Mouse (Mus musculus) forebrain, embryonic 16.5 days (tissue): ENCODE results near the gene 2310057M21Rik. TPM values are rescaled to one million over a fixed set of nuclear protein-coding genes. Genes with fewer than 3 reads are reported as not detected.

Source experiments
- ATAC-seq: fragments of 200-750 bp; cut with Nextera tagmentation; 2 replicates; pipeline ENCODE4 v1.8.0; 2017; ENCODE audit warnings: mild to moderate bottlenecking, moderate library complexity
- H3K27ac ChIP-seq: fragments of 300-500 bp; sonication (generic); 2 replicates; pipeline ENCODE4 v1.5.1; 2014; ENCODE audit warnings: low read length, control low read depth
- H3K27me3 ChIP-seq: fragments of 300-500 bp; sonication (generic); replicated peaks from 2 replicates; pipeline ENCODE4 v1.6.1; 2014; ENCODE audit warnings: low read length; ENCODE audit not compliant: control insufficient read depth, insufficient read depth
- H3K36me3 ChIP-seq: fragments of 300-500 bp; sonication (generic); 2 replicates; pipeline ENCODE4 v1.6.1; 2014; ENCODE audit not compliant: control insufficient read depth, insufficient read depth
- H3K4me1 ChIP-seq: fragments of 300-500 bp; sonication (generic); replicated peaks from 2 replicates; pipeline ENCODE4 v1.6.1; 2014; ENCODE audit warnings: low read length; ENCODE audit not compliant: control insufficient read depth, insufficient read depth
- H3K4me2 ChIP-seq: fragments of 300-500 bp; sonication (generic); 2 replicates; pipeline ENCODE4 v1.6.1; 2014; ENCODE audit warnings: mild to moderate bottlenecking, low read length, control low read depth
- H3K4me3 ChIP-seq: fragments of 300-500 bp; sonication (generic); replicated peaks from 2 replicates; pipeline ENCODE4 v1.5.1; 2014; ENCODE audit warnings: mild to moderate bottlenecking, low read length, control low read depth
- H3K9ac ChIP-seq: fragments of 300-500 bp; sonication (generic); replicated peaks from 2 replicates; pipeline ENCODE4 v1.6.1; 2014; ENCODE audit warnings: low read depth, low read length, control low read depth
- H3K9me3 ChIP-seq: fragments of 300-500 bp; sonication (generic); 2 replicates; pipeline ENCODE4 v1.6.1; 2016; ENCODE audit warnings: low read length; ENCODE audit not compliant: control insufficient read depth
- WGBS: fragments of 180-500 bp; shearing (Covaris S2); extraction: QIAGEN DNeasy Blood & Tissue Kit; methylation state at CpG from one replicate; pipeline ENCODE4 v1.1.7; 2014; 5-methylcytosine and 5-hydroxymethylcytosine counted together
- polyA plus RNA-seq: library from polyadenylated mRNA; unstranded; fragments of >200 nt; fragmentation: Nextera tagmentation; extraction: Ambion mirVana; gene quantifications from 2 replicates; pipeline ENCODE4 v1.2.1, GENCODE M21; 2015

2310057M21Rik gene
- polyA plus RNA-seq, 1 experiment from 2014 or later, result 26.1 TPM

DNA sequence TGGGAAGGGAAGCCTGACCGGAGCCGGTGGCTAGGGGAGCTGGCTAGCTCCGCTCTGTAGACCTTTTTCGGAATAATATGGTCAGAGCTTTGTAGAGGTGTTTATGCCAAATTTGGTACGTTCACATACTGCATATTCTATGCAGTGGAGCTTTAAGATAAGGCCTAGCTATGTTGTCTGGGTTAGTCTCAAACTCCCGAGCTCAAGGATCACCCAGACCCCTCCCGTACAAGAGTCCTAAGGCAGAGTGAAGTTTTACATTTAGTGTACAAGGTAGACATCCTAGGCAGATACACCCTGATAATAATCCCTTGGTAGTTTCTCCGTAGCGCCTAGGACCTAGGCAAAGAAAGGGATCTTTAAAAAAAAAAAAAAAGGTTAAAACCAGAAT lies 8.9 kb upstream of the 2310057M21Rik start:
- ATAC-seq, result no peak; the same call in 1 of the 2 replicates
- Histone ChIP-seq H3K27me3 (no peaks in the 10 kb centered on the region), H3K9me3 (no peaks in the 10 kb centered on the region), H3K4me2 (peak overlapping the region; percentile 92), H3K27ac (peak overlapping the region; percentile 80), H3K9ac (peak overlapping the region; percentile 98), H3K4me1 (peaks cover 6% of the 10 kb centered on the region; the same call in 1 of the 2 replicates), H3K36me3 (no peaks in the 10 kb centered on the region), H3K4me3 (peak overlapping the region; percentile 91)
- 5% methylated on average over 9 of the region's 9 CpGs for WGBS

DNA sequence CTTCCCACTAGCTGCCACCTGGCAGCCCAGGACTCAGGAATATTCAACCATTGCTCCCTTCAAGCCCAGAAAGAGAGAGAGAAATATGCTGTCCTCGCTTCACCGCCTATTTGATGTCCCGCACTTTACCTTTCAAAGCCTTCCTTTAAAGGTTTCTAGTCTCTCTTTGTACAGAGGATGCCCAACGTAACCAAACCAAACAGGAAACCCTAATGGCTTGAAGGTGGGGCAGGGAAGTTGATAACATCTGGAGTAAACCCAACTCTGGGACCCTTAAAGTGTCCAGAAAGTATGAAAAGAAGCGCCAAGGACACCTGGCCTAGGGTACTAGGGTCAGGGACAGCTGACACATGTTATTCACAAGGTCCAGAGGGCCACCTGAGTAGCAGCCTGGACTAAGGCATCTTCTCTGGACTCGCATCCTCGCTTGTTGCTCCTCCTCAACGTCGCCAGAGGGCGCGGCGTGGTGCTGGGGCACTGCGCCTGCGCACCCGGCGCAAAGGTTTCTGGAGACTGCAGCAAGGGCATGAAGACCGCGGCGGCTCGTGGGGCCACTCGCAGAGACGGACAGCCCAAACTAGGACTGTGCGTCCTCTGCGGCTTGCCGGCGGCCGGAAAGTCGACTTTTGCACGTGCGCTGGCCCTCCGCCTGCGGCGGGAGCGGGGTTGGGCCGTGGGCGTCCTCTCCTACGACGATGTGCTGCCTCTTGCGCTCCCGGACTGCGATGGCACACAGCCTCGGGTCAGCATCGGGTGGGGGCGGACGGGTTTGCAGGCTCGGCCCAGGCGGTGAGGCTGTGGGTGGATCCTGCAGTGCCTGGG lies 8.3 kb upstream of the 2310057M21Rik start, which contains the start of gene Pstk:
Pstk (plus strand) TSS at position 494 of the 822 bp plus-strand sequence.
- ATAC-seq, result peak; percentile 95
- H3K9me3 ChIP-seq, result no peaks in the 10 kb centered on the region
- H3K4me1 ChIP-seq, result peaks cover 6% of the 10 kb centered on the region; the same call in 1 of the 2 replicates
- H3K4me2 ChIP-seq, result peak within 1 kb of the TSS; percentile 92
- H3K36me3 ChIP-seq, result no peaks in the 10 kb centered on the region
- H3K9ac ChIP-seq, result peak within 1 kb of the TSS; percentile 98
- peak within 1 kb of the TSS; percentile 91 for H3K4me3 ChIP-seq
- H3K27me3 ChIP-seq, result no peaks in the 10 kb centered on the region
- H3K27ac ChIP-seq, result peak within 1 kb of the TSS; percentile 80
- WGBS, result 6% methylated on average over 47 of the region's 47 CpGs

DNA sequence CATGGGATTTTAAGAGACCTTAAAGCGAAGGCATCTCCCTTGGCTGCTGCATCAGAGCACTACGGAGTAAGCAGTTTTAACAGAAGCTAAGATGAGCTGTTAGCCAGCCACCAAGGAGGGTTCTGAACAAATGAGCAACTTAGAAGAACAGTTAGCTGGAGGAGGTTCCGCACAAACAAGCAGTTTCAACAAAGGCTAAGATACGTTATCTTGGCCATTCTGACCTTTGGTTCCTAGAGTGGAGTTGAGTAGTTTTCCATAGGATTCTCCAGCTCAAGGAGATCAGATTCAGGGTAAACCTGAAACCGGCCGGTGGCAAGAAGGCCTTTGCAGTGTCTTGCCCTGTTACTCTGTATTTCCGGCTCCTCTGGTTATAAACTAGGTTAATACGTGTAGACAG lies 1.6 kb upstream of the 2310057M21Rik start:
- Histone ChIP-seq H3K4me1 (peaks cover 15% of the 10 kb centered on the region), H3K4me3 (no peak overlapping the region), H3K36me3 (no peaks in the 10 kb centered on the region), H3K27ac (no peak overlapping the region), H3K4me2 (no peak overlapping the region), H3K9ac (no peak overlapping the region), H3K9me3 (no peaks in the 10 kb centered on the region), H3K27me3 (no peaks in the 10 kb centered on the region)
- ATAC-seq, result no peak
- WGBS, result 95% methylated on average over 8 of the region's 8 CpGs

DNA sequence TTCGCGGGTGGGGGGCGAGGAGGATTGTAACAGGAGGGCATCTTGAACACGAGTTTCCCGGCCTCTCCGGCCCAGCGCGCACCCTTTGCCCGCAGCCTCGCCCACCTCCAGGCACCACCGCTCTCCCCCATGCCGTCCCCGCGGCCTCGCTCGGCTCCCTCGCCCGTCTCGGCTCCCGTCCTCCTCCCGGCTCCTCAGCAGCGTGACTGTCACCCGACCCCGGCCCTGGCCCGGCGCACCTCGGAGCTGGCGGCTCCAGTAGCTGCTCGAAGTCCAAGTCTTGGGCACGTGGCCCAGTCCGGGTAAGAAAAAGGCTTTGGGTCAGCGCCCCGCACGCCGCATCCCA lies 317 bp downstream of the 2310057M21Rik start:
- Histone ChIP-seq H3K27ac (peak overlapping the region; percentile 72), H3K4me3 (peak overlapping the region; percentile 72), H3K9me3 (no peaks in the 10 kb centered on the region), H3K27me3 (no peaks in the 10 kb centered on the region), H3K4me1 (peaks cover 15% of the 10 kb centered on the region), H3K9ac (peak overlapping the region; percentile 83), H3K36me3 (peaks cover 4% of the 10 kb centered on the region; the same call in 1 of the 2 replicates), H3K4me2 (peak overlapping the region; percentile 89)
- ATAC-seq, result peak; percentile 82
- under 1% methylated on average over 35 of the region's 35 CpGs for WGBS

DNA sequence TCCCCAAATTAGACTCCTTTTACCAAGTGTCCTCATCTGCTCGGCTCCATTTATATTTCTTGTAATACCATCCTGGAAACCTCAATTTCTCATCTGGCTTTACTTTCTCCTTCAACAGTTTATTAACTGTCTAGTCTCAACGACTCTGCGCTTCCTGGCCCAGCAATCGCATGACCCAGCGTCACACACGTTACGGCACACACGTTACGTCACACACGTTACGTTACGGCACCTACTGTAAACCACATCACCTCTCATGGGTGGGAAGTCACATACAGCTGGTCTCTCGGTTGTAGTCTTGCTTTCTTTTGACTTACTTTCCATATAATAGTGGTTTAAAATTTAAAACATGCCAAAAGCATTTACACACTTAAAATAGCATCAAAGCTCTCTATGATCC lies 6.5 kb downstream of the 2310057M21Rik start:
- H3K9me3 ChIP-seq, result no peaks in the 10 kb centered on the region
- no peak overlapping the region for H3K4me3 ChIP-seq
- no peak overlapping the region for H3K27ac ChIP-seq
- 0 out of 2 replicates have a peak, but pooled peaks cover 2% of the 10 kb centered on the region for H3K4me1 ChIP-seq
- no peak overlapping the region for H3K4me2 ChIP-seq
- WGBS, result 94% methylated on average over 13 of the region's 13 CpGs
- no peak overlapping the region for H3K9ac ChIP-seq
- H3K27me3 ChIP-seq, result no peaks in the 10 kb centered on the region
- peaks cover 19% of the 10 kb centered on the region for H3K36me3 ChIP-seq
- no peak for ATAC-seq

DNA sequence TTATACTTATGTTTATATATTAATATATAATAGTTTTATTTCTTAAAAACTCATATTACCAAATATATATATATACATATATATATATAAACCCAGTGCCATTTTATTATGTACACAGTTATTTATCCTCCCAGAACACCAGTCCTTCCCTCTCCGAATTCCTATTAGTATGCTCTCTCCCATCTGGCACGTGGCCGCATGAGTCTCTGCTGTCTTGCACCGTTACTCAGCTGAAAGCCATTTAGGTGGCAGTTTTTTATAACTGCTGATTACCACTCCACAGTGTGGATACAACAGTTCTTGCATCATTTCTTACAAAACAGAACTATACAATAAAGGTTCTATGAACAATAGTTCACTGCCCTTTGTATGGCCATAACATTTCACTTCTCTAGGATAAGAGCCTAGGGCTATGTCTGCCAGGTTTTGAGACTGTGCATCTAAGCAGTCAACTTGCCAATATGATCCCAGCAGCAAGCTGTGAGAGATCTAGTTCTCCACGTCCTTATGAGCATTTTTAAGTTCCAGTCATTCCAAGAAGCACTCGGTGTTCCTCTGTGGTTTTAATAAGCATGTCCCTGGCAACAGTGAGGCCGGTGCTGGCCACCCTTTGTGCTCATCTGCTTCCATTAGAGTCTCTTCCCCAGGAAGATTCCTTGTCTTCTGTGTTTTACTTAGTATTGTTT lies 16.6 kb downstream of the 2310057M21Rik start:
- no peak overlapping the region for H3K4me2 ChIP-seq
- ATAC-seq, result no peak
- no peaks in the 10 kb centered on the region for H3K27me3 ChIP-seq
- no peak overlapping the region for H3K4me3 ChIP-seq
- no peaks in the 10 kb centered on the region for H3K9me3 ChIP-seq
- H3K36me3 ChIP-seq, result peaks cover 5% of the 10 kb centered on the region; the same call in 1 of the 2 replicates
- 48% methylated on average over 7 of the region's 7 CpGs for WGBS
- H3K27ac ChIP-seq, result no peak overlapping the region
- H3K4me1 ChIP-seq, result peaks cover 2% of the 10 kb centered on the region; the same call in 1 of the 2 replicates
- no peak overlapping the region for H3K9ac ChIP-seq

DNA sequence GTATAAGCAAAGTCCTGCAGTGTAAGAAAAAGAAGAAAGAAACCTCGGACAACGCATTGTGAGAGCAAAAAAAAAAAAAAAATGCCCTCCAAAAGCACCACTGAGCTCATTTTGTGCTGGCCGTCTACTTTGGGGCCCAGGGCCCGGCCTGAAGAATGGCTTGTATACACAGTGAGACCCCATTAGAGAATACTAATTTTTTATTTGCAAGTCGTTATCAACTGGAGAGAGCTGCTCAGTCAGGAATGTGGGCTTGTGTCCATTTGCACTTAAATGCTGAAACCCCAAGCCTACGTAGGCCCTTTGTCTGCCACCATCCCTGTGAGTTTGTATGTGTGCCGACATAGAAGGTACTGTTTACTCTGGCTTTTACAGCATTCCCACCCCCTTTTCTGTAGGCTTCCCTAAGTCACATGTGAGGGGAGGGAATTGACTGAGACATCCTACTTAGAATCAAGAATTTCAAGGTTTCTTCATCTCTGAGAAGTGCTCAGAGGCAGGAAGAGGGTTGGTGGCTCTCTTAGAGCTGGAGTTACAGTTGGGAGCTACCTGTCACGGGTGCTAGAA lies 25.0 kb downstream of the 2310057M21Rik start:
- ATAC-seq, result no peak
- Histone ChIP-seq H3K4me2 (no peak overlapping the region), H3K9ac (no peak overlapping the region), H3K27ac (no peak overlapping the region), H3K27me3 (no peaks in the 10 kb centered on the region), H3K4me3 (no peak overlapping the region), H3K9me3 (no peaks in the 10 kb centered on the region), H3K36me3 (0 out of 2 replicates have a peak, but pooled peaks cover 3% of the 10 kb centered on the region), H3K4me1 (no peaks in the 10 kb centered on the region; the same call in 1 of the 2 replicates)
- WGBS, result 21% methylated on average over 8 of the region's 8 CpGs

DNA sequence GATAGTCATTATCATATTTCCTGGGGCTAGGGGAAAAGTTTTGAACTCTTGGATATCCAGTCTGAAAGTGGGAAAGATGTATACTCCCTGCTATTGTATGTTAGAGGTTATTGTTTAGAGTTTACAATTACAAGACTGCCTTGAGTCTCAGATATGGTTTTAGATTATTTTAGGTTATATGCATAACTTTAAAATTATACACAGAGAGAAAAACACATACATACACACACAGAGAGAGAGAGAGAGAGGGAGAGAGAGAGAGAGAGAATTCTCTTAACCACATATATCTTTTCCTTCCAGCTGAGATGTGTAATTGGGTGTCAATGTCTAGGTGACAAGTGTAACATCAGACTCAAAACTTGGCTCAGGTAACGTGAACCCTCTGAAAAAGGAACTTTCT lies 29.0 kb downstream of the 2310057M21Rik start, which contains the start of gene Fam24a:
Fam24a (plus strand) TSS at position 301 of the 400 bp plus-strand sequence.
- Histone ChIP-seq H3K4me2 (no peak within 1 kb of the TSS), H3K9me3 (no peaks in the 10 kb centered on the region), H3K36me3 (no peaks in the 10 kb centered on the region), H3K27ac (no peak within 1 kb of the TSS), H3K27me3 (no peaks in the 10 kb centered on the region), H3K9ac (no peak within 1 kb of the TSS), H3K4me3 (no peak within 1 kb of the TSS), H3K4me1 (no peaks in the 10 kb centered on the region; the same call in 1 of the 2 replicates)
- 14% methylated on average over 1 of the region's 1 CpGs for WGBS
- ATAC-seq, result no peak

DNA sequence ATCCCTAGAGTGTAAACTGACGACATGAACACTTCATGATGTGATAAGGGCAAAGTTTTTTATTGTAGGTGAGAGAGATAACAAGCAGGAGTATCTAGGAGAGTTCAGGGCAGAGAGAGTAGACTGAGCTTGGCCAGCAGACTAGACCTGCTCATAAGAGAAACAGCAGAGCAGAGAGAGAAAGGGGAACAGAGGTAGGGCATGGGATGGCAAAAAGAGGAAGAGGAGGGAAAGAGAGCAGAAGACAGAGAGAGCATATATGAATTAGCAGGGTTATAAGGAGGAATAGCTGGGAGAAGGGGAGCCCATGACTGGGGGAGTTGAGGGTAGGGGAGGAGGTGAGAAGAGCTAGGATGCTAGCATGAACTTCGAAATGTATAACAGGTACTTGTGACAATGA lies 30.9 kb downstream of the 2310057M21Rik start:
- H3K9me3 ChIP-seq, result no peaks in the 10 kb centered on the region
- H3K4me1 ChIP-seq, result no peaks in the 10 kb centered on the region
- H3K9ac ChIP-seq, result no peak overlapping the region
- no peaks in the 10 kb centered on the region for H3K27me3 ChIP-seq
- WGBS, result 78% methylated on average over 2 of the region's 2 CpGs
- H3K4me2 ChIP-seq, result no peak overlapping the region
- no peak overlapping the region for H3K27ac ChIP-seq
- ATAC-seq, result no peak
- no peak overlapping the region for H3K4me3 ChIP-seq
- no peaks in the 10 kb centered on the region for H3K36me3 ChIP-seq
